In the genomic region with DNA sequence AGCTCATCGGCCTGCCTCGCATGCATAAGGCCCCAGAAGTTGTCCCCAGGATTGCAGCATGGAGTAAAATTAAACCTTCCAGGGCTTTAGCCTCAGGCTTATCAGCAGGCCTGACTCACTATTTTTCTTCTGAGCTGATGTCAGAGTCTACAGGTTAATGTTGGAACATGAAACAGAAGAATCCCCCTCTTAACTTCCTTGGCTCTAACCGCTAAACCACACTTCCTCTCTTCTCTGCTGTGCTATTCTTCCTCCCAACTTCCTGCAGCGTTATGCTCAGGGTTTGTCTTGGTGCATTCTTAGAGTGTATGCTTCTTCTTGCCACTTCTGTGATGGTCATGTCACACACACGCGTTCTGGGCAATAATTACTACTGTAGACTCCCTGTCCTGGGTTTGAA, we compare ENCODE assay signal across 19 mouse cellular contexts. TPM values are rescaled to one million over a fixed set of nuclear protein-coding genes. Genes with fewer than 3 reads are reported as not detected.
DNase-seq lines count a peak whose midpoint lies in the region; ATAC-seq and TF ChIP-seq lines count a peak whose summit lies in the region.
"Had no signal": no experiment of that assay in that cellular context is flagged by ENCODE, and none has a peak within 500 bp of the region (broad histone marks: within the 10 kb centered on the region; RNA-seq: fewer than 3 reads in every experiment).

No protein-coding gene starts in this region.

- ATAC-seq in megakaryocyte progenitor cell, adult 5-6 weeks (replicated peaks; ENCODE audit: poor library complexity), result peak; percentile 28
- no peak for ATAC-seq in kidney, embryonic 16.5 days (ENCODE audit: low FRiP score, low TSS enrichment)
- ATAC-seq: forebrain, embryonic 16.5 days had no signal

- no peak overlapping the region for H3K4me3 ChIP-seq in bone marrow, adult 2 months (replicated peaks; ENCODE audit: control insufficient read depth, low read depth, low read length)
- H3K4me3 ChIP-seq in kidney, embryonic 16.5 days (ENCODE audit: low read length), result no peak overlapping the region
- H3K4me3 ChIP-seq: embryonic facial prominence, embryonic 13.5 days; heart, embryonic 15.5 days; kidney, embryonic 15.5 days; layer of hippocampus, adult 2 months; limb, embryonic 13.5 days; liver, embryonic 15.5 days; neural tube, embryonic 13.5 days had no signal

- H3K9ac ChIP-seq in kidney, embryonic 16.5 days (replicated peaks; ENCODE audit: low read length), result no peak overlapping the region
- H3K9ac ChIP-seq: embryonic facial prominence, embryonic 13.5 days; heart, embryonic 15.5 days; kidney, embryonic 15.5 days; limb, embryonic 13.5 days; liver, embryonic 15.5 days; neural tube, embryonic 13.5 days had no signal

- 28% methylated on average over 6 of the region's 6 CpGs for WGBS in bone marrow, adult 2 months
- 90% methylated on average over 6 of the region's 6 CpGs for WGBS in kidney, embryonic 16.5 days

- no peak overlapping the region for H3K4me2 ChIP-seq in kidney, embryonic 16.5 days (replicated peaks; ENCODE audit: low read depth, low read length)
- H3K4me2 ChIP-seq: embryonic facial prominence, embryonic 13.5 days; heart, embryonic 15.5 days; kidney, embryonic 15.5 days; limb, embryonic 13.5 days; liver, embryonic 15.5 days; neural tube, embryonic 13.5 days had no signal

- no peaks in the 10 kb centered on the region for H3K27me3 ChIP-seq in kidney, embryonic 16.5 days (ENCODE audit: insufficient read depth, low read length)
- H3K27me3 ChIP-seq: embryonic facial prominence, embryonic 13.5 days; heart, embryonic 15.5 days; kidney, embryonic 15.5 days; limb, embryonic 13.5 days; liver, embryonic 15.5 days; neural tube, embryonic 13.5 days had no signal

- peak overlapping the region; percentile 25; the same call in 1 of the 2 replicates for H3K27ac ChIP-seq in bone marrow, adult 2 months (ENCODE audit: control insufficient read depth, insufficient read depth, low read depth, low read length, poor library complexity)
- no peak overlapping the region for H3K27ac ChIP-seq in kidney, embryonic 16.5 days (ENCODE audit: low read length)
- H3K27ac ChIP-seq: embryonic facial prominence, embryonic 13.5 days; heart, embryonic 15.5 days; kidney, embryonic 15.5 days; layer of hippocampus, adult 2 months; limb, embryonic 13.5 days; liver, embryonic 15.5 days; neural tube, embryonic 13.5 days had no signal

- no peaks in the 10 kb centered on the region for H3K9me3 ChIP-seq in kidney, embryonic 16.5 days (ENCODE audit: low read length)
- H3K9me3 ChIP-seq: embryonic facial prominence, embryonic 13.5 days; G1E; heart, embryonic 15.5 days; kidney, embryonic 15.5 days; limb, embryonic 13.5 days; liver, embryonic 15.5 days; neural tube, embryonic 13.5 days had no signal

- H3K36me3 ChIP-seq in kidney, embryonic 16.5 days (ENCODE audit: insufficient read depth, low read length), result no peaks in the 10 kb centered on the region
- H3K36me3 ChIP-seq: G1E; heart, embryonic 15.5 days; kidney, embryonic 15.5 days; limb, embryonic 13.5 days; liver, embryonic 15.5 days; neural tube, embryonic 13.5 days had no signal

- TF ChIP-seq CTCF in bone marrow, adult 2 months (IDR thresholded peaks at IDR 0.05; ENCODE audit: control insufficient read depth, insufficient read depth, low read length), result no peak

- TF ChIP-seq POLR2A in bone marrow, adult 2 months (IDR thresholded peaks at IDR 0.05; ENCODE audit: borderline replicate concordance, control insufficient read depth, low read depth, low read length), result no peak

- peaks cover 3% of the 10 kb centered on the region for H3K4me1 ChIP-seq in bone marrow, adult 2 months (ENCODE audit: control insufficient read depth, insufficient read depth, low read length)
- H3K4me1 ChIP-seq in kidney, embryonic 16.5 days (ENCODE audit: insufficient read depth, low read length), result peaks cover 8% of the 10 kb centered on the region

- peak; percentile 69 for DNase-seq in CD4-positive helper T cell, adult 2 months (ENCODE audit: low read depth, low spot score)
- DNase-seq in thymus, postnatal 14 days, result peak; percentile 75
- no peak for DNase-seq in adrenal gland, postnatal 14 days
- DNase-seq in cerebellum, adult 18-20 months, result no peak
- DNase-seq: cerebellum, adult 2 months; lung, postnatal 10 days; right cerebral cortex, postnatal 25 days had no signal

RNA-seq across cellular contexts. Expression of gene Edaradd, which starts 12.8 kb away (rescaled TPM):
- 0.92 and 2.6 TPM in 2 replicates for polyA plus RNA-seq in bone marrow, adult 2 months (2011; ENCODE audit: insufficient read depth, insufficient read length, low replicate concordance, missing spikeins)
- total RNA-seq in megakaryocyte progenitor cell, adult 5-6 weeks (2015), result 0.15 and 0.49 TPM in 2 replicates
- total RNA-seq in megakaryocyte progenitor cell, adult 5-6 weeks (2017), result 0.27 and 0.42 TPM in 2 replicates
- 0.19 and 0.45 TPM in 2 replicates for total RNA-seq in adrenal gland, postnatal 14 days (2021)
- 2.6 and 2.7 TPM in 2 replicates for polyA plus RNA-seq in kidney, embryonic 16.5 days (2015; fragmentation: Nextera tagmentation; extraction: Ambion mirVana)
- polyA plus RNA-seq: cerebellum, adult 2 months had no signal

RNA-seq across cellular contexts. Expression of gene Lgals8, which starts 42.7 kb away (rescaled TPM):
- polyA plus RNA-seq in bone marrow, adult 2 months (2011; ENCODE audit: insufficient read depth, insufficient read length, low replicate concordance, missing spikeins), result 21.4 and 23.6 TPM in 2 replicates
- 22.4 and 25.1 TPM in 2 replicates for total RNA-seq in megakaryocyte progenitor cell, adult 5-6 weeks (2015)
- total RNA-seq in megakaryocyte progenitor cell, adult 5-6 weeks (2017), result 33.6 and 48.2 TPM in 2 replicates
- total RNA-seq in adrenal gland, postnatal 14 days (2021), result 59.3 and 67.7 TPM in 2 replicates
- polyA plus RNA-seq in kidney, embryonic 16.5 days (2015; fragmentation: Nextera tagmentation; extraction: Ambion mirVana), result 24.8 and 26.5 TPM in 2 replicates

RNA-seq across cellular contexts. Expression of gene Ero1lb, which starts 58.2 kb away (rescaled TPM):
- polyA plus RNA-seq in bone marrow, adult 2 months (2011; ENCODE audit: insufficient read depth, insufficient read length, low replicate concordance, missing spikeins), result 3.7 and 6.7 TPM in 2 replicates
- 19.0 and 24.4 TPM in 2 replicates for total RNA-seq in megakaryocyte progenitor cell, adult 5-6 weeks (2015)
- total RNA-seq in megakaryocyte progenitor cell, adult 5-6 weeks (2017), result 14.2 and 14.4 TPM in 2 replicates
- 13.6 and 15.0 TPM in 2 replicates for total RNA-seq in adrenal gland, postnatal 14 days (2021)
- 8.4 and 8.8 TPM in 2 replicates for polyA plus RNA-seq in kidney, embryonic 16.5 days (2015; fragmentation: Nextera tagmentation; extraction: Ambion mirVana)

Comparison
In these comparisons a context has a peak if more than half of its experiments do, and no peak if none do; other contexts are left out.
1. DNase-seq: peak in CD4-positive helper T cell, adult 2 months (single experiment) and thymus, postnatal 14 days (single experiment); none in adrenal gland, postnatal 14 days (single experiment) and cerebellum, adult 18-20 months (0 of 2).